Mouse (Mus musculus) embryonic fibroblast, embryonic 13.5 days (primary cell): Measurements from ENCODE around the gene Itgb2l.

Experiments used
- CTCF ChIP-seq: IDR thresholded peaks from 2 replicates; pipeline ENCODE4 v1.5.1; 2011; ENCODE audit warnings: mild to moderate bottlenecking, control low read depth, low read length, moderate library complexity, borderline replicate concordance; ENCODE audit not compliant: insufficient read depth
- POLR2A ChIP-seq: IDR thresholded peaks from 2 replicates; pipeline ENCODE4 v1.6.1; 2011; ENCODE audit warnings: low read depth, mild to moderate bottlenecking, control low read depth, low read length, moderate library complexity

DNA sequence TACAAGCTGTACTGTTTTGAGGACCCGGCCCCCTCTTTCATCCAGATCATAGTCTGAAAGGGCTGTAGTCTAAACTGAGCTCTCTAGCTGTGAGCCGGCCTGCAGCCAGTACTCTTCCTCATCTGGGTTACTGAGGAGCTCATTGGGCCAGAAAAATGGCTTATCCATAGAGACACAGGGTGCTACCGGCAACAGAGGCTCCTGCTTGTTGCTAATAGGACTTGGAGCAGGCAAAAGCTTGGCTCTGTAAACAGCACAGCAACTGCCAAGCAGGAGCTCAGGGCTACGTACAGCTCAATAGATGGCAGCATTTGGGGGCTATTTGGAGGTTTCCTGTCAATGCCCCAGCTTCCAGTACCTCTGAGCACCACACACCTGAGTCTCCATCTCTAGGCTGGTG, 43.4 kb downstream of the Itgb2l start:
- no peak for TF ChIP-seq CTCF
- TF ChIP-seq POLR2A = no peak
